Mouse (Mus musculus) liver, embryonic 14.5 days (tissue): ENCODE data around the gene Slf2. TPM values are rescaled to one million over a fixed set of nuclear protein-coding genes. Genes with fewer than 3 reads are reported as not detected.

ENCODE experiments used
- ATAC-seq: fragments of 200-750 bp; cut with Nextera tagmentation; 2 replicates; pipeline ENCODE4 v1.8.0; 2017; ENCODE audit warnings: moderate number of reproducible peaks, mild to moderate bottlenecking, moderate library complexity; ENCODE audit not compliant: insufficient read depth
- DNase-seq, 3 experiments: peaks; one replicate each; pipeline ENCODE4 v3.0.0-alpha.2; 2012 to 2013; ENCODE audit warnings: low read depth in 3 of 3, low spot score in 3 of 3
- H3K27ac ChIP-seq: fragments of 300-500 bp; sonication (generic); 2 replicates; pipeline ENCODE4 v1.5.1; 2014; ENCODE audit warnings: moderate library complexity, mild to moderate bottlenecking, control low read depth, inconsistent platforms
- H3K27me3 ChIP-seq: fragments of 300-500 bp; sonication (generic); 2 replicates; pipeline ENCODE4 v1.6.1; 2014; ENCODE audit warnings: mild to moderate bottlenecking, low read length, moderate library complexity; ENCODE audit not compliant: control insufficient read depth, insufficient read depth
- H3K36me3 ChIP-seq: fragments of 300-500 bp; sonication (generic); replicated peaks from 2 replicates; pipeline ENCODE4 v1.6.1; 2014; ENCODE audit warnings: low read depth; ENCODE audit not compliant: control insufficient read depth, insufficient read depth
- H3K4me1 ChIP-seq, 2 experiments: fragments of 200-500 bp in 1 of 2; fragments of 300-500 bp in 1 of 2; sonication (generic) in 1 of 2; replicated peaks; 2 replicates each; pipeline ENCODE4 v1.6.1; 2012 to 2014; ENCODE audit warnings: antibody characterized with exemption in 1 of 2, inconsistent platforms in 1 of 2, low read length in 1 of 2; ENCODE audit not compliant: control insufficient read depth in 2 of 2, insufficient read depth in 2 of 2
- H3K4me2 ChIP-seq: fragments of 300-500 bp; sonication (generic); 2 replicates; pipeline ENCODE4 v1.6.1; 2014; ENCODE audit warnings: low read depth, mild to moderate bottlenecking, control low read depth, moderate library complexity
- H3K4me3 ChIP-seq, 2 experiments: fragments of 200-500 bp in 1 of 2; fragments of 300-500 bp in 1 of 2; sonication (generic) in 1 of 2; 2 replicates each; pipeline ENCODE4 v1.5.1; 2012 to 2014; ENCODE audit warnings: low read depth in 2 of 2, low read length in 2 of 2, mild to moderate bottlenecking in 2 of 2, control low read depth in 1 of 2, inconsistent platforms in 1 of 2, moderate library complexity in 1 of 2; ENCODE audit not compliant: insufficient read depth in 1 of 2
- H3K9ac ChIP-seq: fragments of 300-500 bp; sonication (generic); replicated peaks from 2 replicates; pipeline ENCODE4 v1.6.1; 2014; ENCODE audit warnings: mild to moderate bottlenecking, control low read depth, moderate library complexity
- H3K9me3 ChIP-seq: fragments of 300-500 bp; sonication (generic); 2 replicates; pipeline ENCODE4 v1.6.1; 2016; ENCODE audit warnings: low read length, mixed read lengths; ENCODE audit not compliant: control insufficient read depth
- CTCF ChIP-seq: IDR thresholded peaks from 2 replicates; pipeline ENCODE4 v1.5.1; 2016; ENCODE audit warnings: antibody characterized with exemption, low read depth, control low read depth
- EP300 ChIP-seq: IDR thresholded peaks from 2 replicates; pipeline ENCODE4 v1.6.1; 2016; ENCODE audit warnings: antibody characterized with exemption, low read depth
- WGBS: fragments of 180-500 bp; shearing (Covaris S2); extraction: QIAGEN DNeasy Blood & Tissue Kit; methylation state at CpG from one replicate; pipeline ENCODE4 v1.1.7; 2014; ENCODE audit not compliant: insufficient replicate concordance; 5-methylcytosine and 5-hydroxymethylcytosine counted together
- polyA plus RNA-seq, 2 experiments: library from polyadenylated mRNA; depleted of rRNA in 1 of 2; stranded (reverse) in 1 of 2; unstranded in 1 of 2; fragments of >200 nt; fragmentation: Nextera tagmentation in 1 of 2; extraction: Ambion mirVana in 1 of 2; gene quantifications; 2 replicates each; pipeline versions ENCODE4 v1.2.1 to v1.2.3; 2012 to 2014

Slf2 gene
- polyA plus RNA-seq (2012; rRNA removed) (5.6 and 8.6 TPM in 2 replicates), polyA plus RNA-seq (2014; fragmentation: Nextera tagmentation; extraction: Ambion mirVana) (11.1 and 12.5 TPM in 2 replicates)

GRCm38 (mm10) chr19:44930744-44931453 is at the start of gene Slf2:
TSS of gene Slf2 (plus strand) at chr19:44931151.
- Histone ChIP-seq H3K27ac (peak within 1 kb of the TSS; percentile 51), H3K4me3 (peak within 1 kb of the TSS; percentile 79 to 83), H3K27me3 (no peaks in the 10 kb centered on the region; the same call in 1 of the 2 replicates), H3K4me1 (peaks cover 8 to 17% of the 10 kb centered on the region in 2 experiments; a peak in 3 of 4 replicates), H3K36me3 (peaks cover 12% of the 10 kb centered on the region), H3K9ac (peak within 1 kb of the TSS; percentile 76), H3K9me3 (no peaks in the 10 kb centered on the region), H3K4me2 (peak within 1 kb of the TSS; percentile 72)
- DNase-seq (peak; percentile 93 to 94 (median 94)), ATAC-seq (peak; percentile 98)
- under 1% methylated on average over 55 of the region's 55 CpGs for WGBS
- TF ChIP-seq EP300 (no peak; the same call in 1 of the 2 replicates), CTCF (peak; percentile 41; the same call in 1 of the 2 replicates)

GRCm38 (mm10) chr19:44882552-44883024 is 48.4 kb upstream of the Slf2 start:
- H3K4me3 ChIP-seq: no peak overlapping the region
- no peaks in the 10 kb centered on the region for H3K9me3 ChIP-seq
- TF ChIP-seq CTCF (no peak), EP300 (no peak)
- H3K36me3 ChIP-seq: no peaks in the 10 kb centered on the region
- H3K27ac ChIP-seq: no peak overlapping the region
- DNase-seq: no peak
- ATAC-seq: no peak
- peak overlapping the region; percentile 16; the same call in 1 of the 2 replicates for H3K4me2 ChIP-seq
- H3K27me3 ChIP-seq: peaks cover 35% of the 10 kb centered on the region
- 4% methylated on average over 31 of the region's 31 CpGs for WGBS
- H3K9ac ChIP-seq: no peak overlapping the region
- no peaks in the 10 kb centered on the region for H3K4me1 ChIP-seq

- Histone ChIP-seq H3K4me2 (no peak overlapping the region), H3K9me3 (no peaks in the 10 kb centered on the region), H3K9ac (no peak overlapping the region), H3K27ac (no peak overlapping the region), H3K27me3 (peaks cover 35% of the 10 kb centered on the region), H3K36me3 (no peaks in the 10 kb centered on the region), H3K4me3 (no peak overlapping the region), H3K4me1 (no peaks in the 10 kb centered on the region)
- no peak for ATAC-seq
- WGBS: 34% methylated on average over 3 of the region's 3 CpGs
- DNase-seq: no peak
- TF ChIP-seq CTCF: no peak
- no peak for TF ChIP-seq EP300
Measured at GRCm38 (mm10) chr19:44884331-44884730, 46.6 kb upstream of the Slf2 start.

GRCm38 (mm10) chr19:44886475-44886874 is 44.5 kb upstream of the Slf2 start:
- H3K4me1 ChIP-seq: no peaks in the 10 kb centered on the region
- H3K4me2 ChIP-seq: no peak overlapping the region
- no peaks in the 10 kb centered on the region for H3K36me3 ChIP-seq
- no peak overlapping the region for H3K27ac ChIP-seq
- TF ChIP-seq CTCF (no peak), EP300 (no peak)
- H3K4me3 ChIP-seq: no peak overlapping the region
- no peak overlapping the region for H3K9ac ChIP-seq
- ATAC-seq (no peak), DNase-seq (no peak)
- no peaks in the 10 kb centered on the region for H3K9me3 ChIP-seq
- peaks cover 28% of the 10 kb centered on the region for H3K27me3 ChIP-seq
- 28% methylated on average over 3 of the region's 3 CpGs for WGBS

GRCm38 (mm10) chr19:44887679-44888235 is 43.2 kb upstream of the Slf2 start:
- no peak for ATAC-seq

More at GRCm38 (mm10) chr19:44887679-44888235, 43.2 kb upstream of the Slf2 start:
- H3K27me3 ChIP-seq: peaks cover 15% of the 10 kb centered on the region
- no peaks in the 10 kb centered on the region for H3K36me3 ChIP-seq
- H3K4me2 ChIP-seq: no peak overlapping the region
- peak in 1 of 3 experiments; percentile 5 for DNase-seq
- no peak overlapping the region for H3K9ac ChIP-seq
- WGBS: 14% methylated on average over 7 of the region's 7 CpGs
- no peak overlapping the region for H3K27ac ChIP-seq
- no peak overlapping the region for H3K4me3 ChIP-seq
- TF ChIP-seq CTCF (peak; percentile 95), EP300 (no peak)
- no peaks in the 10 kb centered on the region for H3K9me3 ChIP-seq
- 0 out of 4 replicates have a peak, but pooled peaks cover 0 to 2% of the 10 kb centered on the region in 2 experiments for H3K4me1 ChIP-seq
